Mouse (Mus musculus) heart, embryonic 10.5 days (tissue): ENCODE measurements at regions not wholly inside any gene's neighbourhood (a gene's known extent, or its start where the extent isn't known, plus 50 kb on each side); places are given as distances from the start of the nearest gene placed in this dataset.

Experiments used
- DNase-seq: peaks from one replicate; pipeline ENCODE4 v3.0.0-alpha.2; 2017; ENCODE audit warnings: low spot score
- H3K27ac ChIP-seq: fragments of 300-500 bp; sonication (generic); 2 replicates; pipeline ENCODE4 v1.5.1; 2016; ENCODE audit warnings: mild to moderate bottlenecking
- H3K27me3 ChIP-seq: fragments of 300-500 bp; sonication (generic); 2 replicates; pipeline ENCODE4 v1.6.1; 2016; ENCODE audit warnings: mild to moderate bottlenecking; ENCODE audit not compliant: poor library complexity, insufficient read depth, severe bottlenecking
- H3K36me3 ChIP-seq: fragments of 300-500 bp; sonication (generic); 2 replicates; pipeline ENCODE4 v1.6.1; 2016; ENCODE audit warnings: mild to moderate bottlenecking, moderate library complexity
- H3K4me1 ChIP-seq: fragments of 300-500 bp; sonication (generic); 2 replicates; pipeline ENCODE4 v1.6.1; 2016; ENCODE audit warnings: mild to moderate bottlenecking
- H3K4me3 ChIP-seq: fragments of 300-500 bp; sonication (generic); 2 replicates; pipeline ENCODE4 v1.5.1; 2016; ENCODE audit warnings: mild to moderate bottlenecking, moderate library complexity
- H3K9me3 ChIP-seq: fragments of 300-500 bp; sonication (generic); 2 replicates; pipeline ENCODE4 v1.6.1; 2016; ENCODE audit warnings: mild to moderate bottlenecking, moderate library complexity
- WGBS: fragments of 180-500 bp; shearing (Covaris S2); methylation state at CpG from one replicate; pipeline ENCODE4 v1.1.7; 2016; 5-methylcytosine and 5-hydroxymethylcytosine counted together

DNA sequence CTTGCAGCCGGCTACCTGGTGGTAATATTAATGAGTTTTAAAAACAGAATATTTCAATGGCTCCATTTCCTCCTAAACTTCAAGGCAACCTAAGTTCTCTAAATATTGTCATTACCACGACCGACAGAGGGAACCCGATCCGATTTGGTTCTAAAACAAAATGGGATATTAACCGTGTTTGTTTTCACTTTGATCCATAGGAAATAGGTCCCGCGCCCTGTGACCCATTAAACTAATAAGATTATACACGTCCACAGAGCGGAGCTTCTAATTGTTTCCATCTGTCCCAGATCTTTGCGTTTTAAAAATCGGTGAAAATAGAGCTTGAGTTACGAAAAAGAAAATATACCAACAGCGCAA is 254.8 kb upstream of the Nfe2l3 start:
- no peak overlapping the region for H3K27ac ChIP-seq
- 1% methylated on average over 14 of the region's 14 CpGs for WGBS
- peaks cover 58% of the 10 kb centered on the region for H3K27me3 ChIP-seq
- H3K4me1 ChIP-seq: peaks cover 20% of the 10 kb centered on the region
- DNase-seq: no peak
- peak overlapping the region; percentile 54 for H3K4me3 ChIP-seq
- H3K36me3 ChIP-seq: no peaks in the 10 kb centered on the region
- H3K9me3 ChIP-seq: no peaks in the 10 kb centered on the region

DNA sequence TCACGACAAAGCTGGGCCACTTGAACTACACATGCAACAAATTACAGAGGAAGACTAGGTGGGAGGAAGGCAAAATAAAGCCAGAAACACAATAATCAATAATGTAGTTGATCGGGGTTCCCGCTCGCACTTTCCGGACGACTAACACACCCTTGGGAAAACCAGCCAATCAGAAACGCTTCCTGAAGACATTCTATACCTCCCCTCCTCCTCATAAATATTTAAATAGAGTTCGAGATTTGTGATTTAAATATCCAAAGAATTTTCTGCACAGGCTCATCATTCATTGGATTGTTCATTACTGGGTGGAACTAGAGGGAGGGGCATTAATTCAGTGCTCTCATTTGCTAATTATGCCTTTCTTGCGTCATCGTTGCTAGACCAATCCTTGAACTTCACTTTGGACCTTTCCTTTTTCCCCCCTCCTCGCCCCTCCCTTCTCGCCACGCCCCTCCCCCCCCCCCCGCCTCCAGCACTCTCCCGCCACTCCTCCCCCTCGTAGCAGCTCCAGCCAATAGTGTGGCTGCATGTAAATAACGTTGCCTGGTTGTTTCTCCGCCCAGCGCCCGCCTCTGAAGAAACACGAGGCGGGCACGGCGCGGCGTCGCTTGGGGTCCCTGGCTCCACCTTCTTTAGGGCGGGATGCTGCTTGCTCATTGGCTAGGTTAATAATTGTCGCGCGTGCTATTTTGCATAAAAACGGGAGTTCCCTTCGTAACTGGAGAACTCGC is 254.2 kb upstream of the Nfe2l3 start:
- Histone ChIP-seq H3K36me3 (no peaks in the 10 kb centered on the region), H3K27me3 (peaks cover 63% of the 10 kb centered on the region), H3K9me3 (no peaks in the 10 kb centered on the region), H3K4me1 (peaks cover 18% of the 10 kb centered on the region), H3K4me3 (peak overlapping the region; percentile 54), H3K27ac (no peak overlapping the region)
- DNase-seq: peak; percentile 100
- under 1% methylated on average over 30 of the region's 34 CpGs for WGBS

DNA sequence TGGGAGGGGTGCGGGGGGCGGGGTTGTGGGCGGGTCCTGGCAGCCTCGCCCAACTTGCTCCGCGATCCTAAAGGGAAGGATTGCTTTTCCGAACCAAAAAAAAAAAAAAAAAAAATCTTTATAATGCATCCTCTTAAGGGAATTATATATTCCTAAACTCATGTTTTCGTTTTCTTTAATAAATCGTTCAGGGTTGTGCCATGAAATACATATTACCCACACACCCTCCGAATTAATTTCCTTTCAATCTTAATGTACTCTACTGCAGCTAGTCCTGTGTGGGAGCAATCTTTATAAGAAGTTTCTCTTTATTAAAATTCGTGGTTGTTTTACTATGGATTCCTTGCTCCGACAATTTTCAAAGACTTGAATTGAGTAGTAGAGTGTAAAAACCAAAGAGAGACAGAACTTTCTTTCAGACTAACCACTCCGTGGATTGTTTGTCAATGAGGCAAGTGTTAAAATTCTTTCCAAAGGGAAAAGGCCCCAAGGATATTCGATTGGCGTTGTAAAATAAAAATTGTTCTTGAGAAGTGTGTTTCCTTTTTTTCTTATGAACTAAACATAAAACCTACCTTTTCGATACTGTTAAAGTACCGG is 253.6 kb upstream of the Nfe2l3 start:
- Histone ChIP-seq H3K9me3 (no peaks in the 10 kb centered on the region), H3K27me3 (peaks cover 69% of the 10 kb centered on the region), H3K4me3 (no peak overlapping the region), H3K27ac (no peak overlapping the region), H3K4me1 (peaks cover 11% of the 10 kb centered on the region), H3K36me3 (no peaks in the 10 kb centered on the region)
- no peak for DNase-seq
- 2% methylated on average over 17 of the region's 17 CpGs for WGBS

DNA sequence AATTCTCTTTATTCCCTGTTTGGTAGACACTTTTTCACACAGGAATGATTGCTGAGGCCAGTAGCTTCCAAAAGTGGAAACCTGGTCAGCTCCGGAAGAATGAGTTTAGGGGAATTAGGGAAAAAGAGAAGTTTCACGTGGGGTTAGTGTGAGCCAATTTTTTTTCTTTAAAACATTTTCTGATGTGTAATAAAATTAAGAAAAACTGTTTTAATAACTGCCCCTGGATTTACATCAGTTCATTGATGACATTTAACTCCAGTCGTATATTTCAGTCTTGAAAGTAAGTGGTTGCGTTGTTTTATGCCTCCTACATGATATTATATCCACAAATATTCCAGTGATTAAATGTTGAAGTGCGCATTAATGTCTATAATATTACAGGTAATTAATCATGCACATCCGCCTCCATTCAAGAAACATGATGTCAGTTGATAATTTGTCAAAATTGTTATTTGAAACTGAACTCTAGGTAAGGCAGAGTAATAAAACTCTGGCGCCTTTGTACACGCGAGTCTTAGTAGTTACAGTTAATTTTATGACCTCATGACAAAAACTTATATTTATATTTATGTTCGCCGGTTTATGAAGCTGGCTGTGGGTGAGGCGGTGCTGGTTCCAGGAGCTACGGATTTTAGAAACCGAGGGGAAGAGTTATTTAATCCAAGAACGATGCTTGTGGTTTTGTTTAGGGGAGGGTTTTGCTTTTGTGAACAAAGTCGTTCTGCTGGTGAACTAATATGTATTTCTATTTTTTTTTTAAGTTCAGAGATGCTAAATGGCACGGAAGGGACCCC is 252.5 kb upstream of the Nfe2l3 start:
- H3K4me1 ChIP-seq: peaks cover under 1% of the 10 kb centered on the region
- H3K4me3 ChIP-seq: no peak overlapping the region
- no peaks in the 10 kb centered on the region for H3K36me3 ChIP-seq
- DNase-seq: no peak
- no peaks in the 10 kb centered on the region for H3K9me3 ChIP-seq
- H3K27me3 ChIP-seq: peaks cover 70% of the 10 kb centered on the region
- 7% methylated on average over 17 of the region's 17 CpGs for WGBS
- H3K27ac ChIP-seq: no peak overlapping the region

DNA sequence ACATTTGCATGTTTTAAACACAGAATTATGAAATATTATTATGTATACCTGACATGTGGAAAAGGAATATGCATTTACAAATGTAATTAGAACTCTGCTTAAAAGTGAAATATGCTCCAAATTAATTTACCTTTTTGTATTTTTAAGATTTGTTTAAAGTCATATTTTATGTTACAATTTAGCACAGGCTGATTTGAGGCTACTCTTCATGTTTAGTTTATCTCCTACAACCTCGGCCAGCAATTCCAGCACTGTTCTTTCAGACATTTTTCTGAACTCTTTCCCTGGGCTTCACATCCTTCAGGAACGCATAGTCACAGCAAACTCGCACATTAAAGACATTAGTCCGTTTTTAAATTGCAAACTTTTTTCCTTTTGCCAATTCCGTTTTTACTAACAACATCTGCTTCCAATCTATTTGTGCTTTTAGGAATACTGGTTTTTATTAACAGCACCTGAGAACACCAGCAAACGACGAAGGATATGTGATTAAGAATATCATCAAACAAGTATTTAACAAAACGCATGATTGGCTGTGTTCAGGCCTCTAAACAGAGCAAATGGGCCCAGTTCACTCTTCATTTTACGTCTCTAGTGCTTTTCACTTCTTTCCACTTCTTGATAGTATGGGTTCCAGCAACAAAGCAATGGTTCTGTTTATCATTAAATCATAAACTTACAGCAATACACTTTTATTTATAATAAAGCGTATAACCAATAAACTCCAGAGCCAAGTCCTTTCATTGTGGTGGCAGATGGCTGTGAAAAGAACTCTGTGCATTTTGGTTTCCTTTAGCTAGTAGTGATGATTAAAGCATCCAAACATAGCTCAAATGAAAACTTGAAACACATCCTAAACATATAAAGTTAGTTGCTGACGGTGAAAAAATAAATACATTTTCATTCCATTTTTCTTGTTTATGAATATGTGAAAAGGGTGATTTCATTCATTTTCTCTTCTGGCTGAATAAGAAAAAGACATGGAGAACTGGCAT is 251.3 kb upstream of the Nfe2l3 start:
- WGBS: 10% methylated on average over 11 of the region's 11 CpGs
- Histone ChIP-seq H3K4me3 (no peak overlapping the region), H3K27ac (no peak overlapping the region), H3K36me3 (no peaks in the 10 kb centered on the region), H3K9me3 (no peaks in the 10 kb centered on the region), H3K27me3 (peaks cover 70% of the 10 kb centered on the region), H3K4me1 (no peaks in the 10 kb centered on the region)
- DNase-seq: no peak

DNA sequence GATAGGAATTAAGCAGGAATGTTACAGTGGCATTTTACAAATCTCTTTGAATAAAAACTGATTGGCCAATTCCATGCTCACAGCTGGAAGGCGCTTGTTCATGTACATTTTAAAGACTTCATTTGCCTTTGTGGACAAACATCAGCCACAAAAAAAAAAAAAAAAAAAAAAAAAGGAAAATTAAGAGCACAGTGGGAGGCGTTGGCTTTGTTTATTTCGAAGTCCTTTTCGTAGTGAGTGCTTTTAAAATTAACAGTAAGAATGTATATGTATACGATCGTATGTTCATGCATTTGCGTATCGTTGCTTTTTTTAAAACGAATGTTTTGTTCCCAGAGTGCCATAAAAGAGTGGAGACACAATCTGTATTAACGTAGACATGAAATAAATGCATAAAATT is 250.6 kb upstream of the Nfe2l3 start:
- no peaks in the 10 kb centered on the region for H3K4me1 ChIP-seq
- H3K4me3 ChIP-seq: no peak overlapping the region
- H3K27me3 ChIP-seq: peaks cover 73% of the 10 kb centered on the region
- no peaks in the 10 kb centered on the region for H3K36me3 ChIP-seq
- no peaks in the 10 kb centered on the region for H3K9me3 ChIP-seq
- no peak overlapping the region for H3K27ac ChIP-seq
- DNase-seq: no peak
- WGBS: 17% methylated on average over 10 of the region's 10 CpGs

DNA sequence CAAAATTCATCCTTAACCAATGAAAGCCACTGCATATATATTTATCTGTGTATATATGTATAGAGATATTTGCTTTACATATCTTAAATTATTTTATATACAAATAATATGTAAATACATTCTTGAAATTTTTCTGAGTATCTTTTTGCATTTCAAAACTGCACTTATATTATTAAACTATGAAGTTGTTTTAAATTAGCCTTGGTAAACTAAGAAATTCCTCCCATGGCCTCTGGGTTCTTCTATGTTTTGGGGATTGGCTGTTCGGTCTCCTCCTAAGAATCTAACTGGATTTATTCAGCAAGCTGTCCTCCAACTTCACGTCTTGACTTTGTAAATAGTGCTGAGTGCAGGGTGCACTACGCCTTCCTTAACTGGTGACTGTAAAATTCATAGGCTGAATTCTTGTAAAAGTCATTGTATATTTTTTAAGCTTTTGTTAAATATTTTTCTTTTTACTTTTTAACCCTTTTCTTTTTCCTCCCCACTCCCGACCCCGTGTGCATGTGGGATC is 249.6 kb upstream of the Nfe2l3 start:
- 9% methylated on average over 5 of the region's 5 CpGs for WGBS
- peaks cover 79% of the 10 kb centered on the region for H3K27me3 ChIP-seq
- no peak overlapping the region for H3K27ac ChIP-seq
- no peak overlapping the region for H3K4me3 ChIP-seq
- peaks cover 1% of the 10 kb centered on the region; the same call in 1 of the 2 replicates for H3K4me1 ChIP-seq
- H3K36me3 ChIP-seq: no peaks in the 10 kb centered on the region
- no peak for DNase-seq
- H3K9me3 ChIP-seq: no peaks in the 10 kb centered on the region

DNA sequence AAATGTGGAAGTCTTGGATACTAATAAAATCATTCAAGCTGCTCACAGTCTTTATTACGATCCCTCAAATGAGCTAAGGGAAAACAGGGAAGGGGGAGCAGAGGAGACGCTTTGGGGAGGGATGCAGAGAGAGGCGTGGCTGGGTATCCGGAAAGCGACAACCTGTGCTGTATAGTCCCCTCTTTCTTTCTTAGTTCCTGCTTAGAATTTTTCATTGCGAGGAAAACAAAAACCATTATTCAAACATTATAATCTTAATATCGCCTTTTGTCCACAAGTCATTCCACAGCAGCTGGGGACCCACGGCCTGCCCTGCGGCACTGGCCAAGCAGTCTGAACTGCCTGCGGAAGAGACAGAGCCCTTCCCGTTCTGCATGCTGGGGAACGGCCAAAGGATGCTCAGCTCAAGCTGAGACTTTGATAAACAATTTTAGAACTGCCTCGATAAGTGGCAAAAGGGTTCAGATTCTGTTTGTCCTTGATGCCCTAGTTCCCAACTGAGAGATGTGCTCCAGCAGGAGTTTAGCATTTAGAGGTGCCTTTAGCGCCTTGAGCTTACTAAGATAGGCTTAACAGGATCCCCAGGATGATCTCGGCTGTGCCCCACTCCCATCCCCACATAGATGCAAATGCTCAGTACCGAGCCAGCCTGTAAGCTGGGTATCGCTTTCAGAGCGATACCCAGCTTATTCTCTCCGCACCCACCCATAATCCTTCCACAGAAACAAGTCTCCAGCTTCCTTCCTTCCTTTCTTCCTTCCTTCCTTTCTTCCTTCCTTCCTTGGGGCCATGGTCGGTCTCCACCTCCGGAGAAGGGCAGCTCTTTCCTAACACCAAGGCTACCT is 248.7 kb upstream of the Nfe2l3 start:
- Histone ChIP-seq H3K9me3 (no peaks in the 10 kb centered on the region), H3K36me3 (no peaks in the 10 kb centered on the region), H3K4me3 (no peak overlapping the region), H3K4me1 (peaks cover 8% of the 10 kb centered on the region), H3K27ac (no peak overlapping the region), H3K27me3 (peaks cover 89% of the 10 kb centered on the region)
- no peak for DNase-seq
- under 1% methylated on average over 21 of the region's 21 CpGs for WGBS

DNA sequence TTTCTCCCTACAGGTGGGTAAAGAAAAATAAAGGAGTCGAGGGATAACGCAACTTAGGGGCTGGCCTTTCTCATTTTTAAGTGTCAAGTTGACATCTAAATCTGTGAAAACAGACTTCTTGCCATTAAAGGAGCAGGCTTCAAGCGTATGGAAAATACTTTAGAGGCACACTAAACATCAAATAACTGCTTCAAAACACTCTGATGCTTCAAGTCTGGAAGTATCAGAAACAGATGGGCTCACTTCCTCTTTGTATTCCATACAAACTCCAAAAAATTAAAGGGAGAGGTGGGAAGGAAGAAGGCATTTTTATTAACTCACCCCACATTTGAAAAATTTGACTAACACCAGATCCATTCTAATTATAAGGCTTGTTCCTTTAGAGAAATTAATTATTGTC is 248.0 kb upstream of the Nfe2l3 start:
- no peak overlapping the region for H3K27ac ChIP-seq
- no peaks in the 10 kb centered on the region for H3K36me3 ChIP-seq
- peaks cover 96% of the 10 kb centered on the region for H3K27me3 ChIP-seq
- no peak for DNase-seq
- WGBS: 5% methylated on average over 3 of the region's 3 CpGs
- H3K4me1 ChIP-seq: peaks cover 8% of the 10 kb centered on the region
- H3K9me3 ChIP-seq: no peaks in the 10 kb centered on the region
- H3K4me3 ChIP-seq: no peak overlapping the region

DNA sequence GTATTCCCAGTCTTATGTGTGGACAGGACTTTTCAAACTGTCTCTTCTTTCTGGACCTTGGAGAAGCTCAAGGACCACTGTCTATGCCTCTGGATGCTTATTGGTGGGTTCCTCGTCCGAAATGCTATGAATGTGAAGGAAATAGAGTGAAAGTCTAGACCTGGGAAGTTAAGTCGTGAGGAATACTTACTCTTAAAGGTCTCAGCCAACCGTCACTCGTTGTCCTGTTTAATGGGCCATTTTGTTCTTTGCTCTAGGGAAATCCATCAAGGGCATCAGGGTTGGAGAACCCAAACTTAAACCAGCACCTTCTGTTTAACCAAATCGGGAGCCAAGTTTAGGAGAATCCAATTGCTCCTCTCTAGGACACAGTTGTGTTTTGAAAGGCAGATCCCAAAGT is 247.3 kb upstream of the Nfe2l3 start:
- no peak for DNase-seq

DNA sequence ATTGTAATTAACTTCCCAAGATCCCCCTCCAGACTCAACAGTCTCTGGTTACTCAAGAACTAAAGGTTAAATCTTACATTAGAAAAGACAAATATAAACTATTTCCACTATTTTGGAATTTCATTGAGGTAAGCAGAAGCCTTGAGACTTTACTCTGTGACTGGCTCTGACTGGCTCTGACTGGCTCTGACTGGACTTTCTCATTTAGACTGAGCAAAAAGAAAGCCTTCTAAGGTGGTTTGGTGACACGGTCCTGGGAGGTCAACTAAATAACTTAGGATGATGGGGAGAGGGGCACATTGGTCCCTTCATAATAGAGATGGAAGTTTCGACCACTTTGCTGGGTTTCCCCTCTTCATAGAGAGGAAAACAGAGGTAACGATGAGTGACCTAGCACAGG is 243.3 kb upstream of the Nfe2l3 start:
- no peaks in the 10 kb centered on the region for H3K9me3 ChIP-seq
- no peak for DNase-seq
- peaks cover 97% of the 10 kb centered on the region for H3K27me3 ChIP-seq
- peaks cover 17% of the 10 kb centered on the region for H3K4me1 ChIP-seq
- H3K27ac ChIP-seq: no peak overlapping the region
- H3K4me3 ChIP-seq: no peak overlapping the region
- WGBS: 80% methylated on average over 3 of the region's 3 CpGs
- no peaks in the 10 kb centered on the region for H3K36me3 ChIP-seq

More for the DNA sequence above, 247.3 kb upstream of the Nfe2l3 start:
- Histone ChIP-seq H3K36me3 (no peaks in the 10 kb centered on the region), H3K4me1 (peaks cover 8% of the 10 kb centered on the region), H3K27me3 (peaks cover 97% of the 10 kb centered on the region), H3K27ac (no peak overlapping the region), H3K4me3 (no peak overlapping the region), H3K9me3 (no peaks in the 10 kb centered on the region)
- 23% methylated on average over 6 of the region's 6 CpGs for WGBS
